Mouse (Mus musculus) lung, postnatal 0 days (tissue): ENCODE results near the gene Gm27029. TPM values are rescaled to one million over a fixed set of nuclear protein-coding genes. Genes with fewer than 3 reads are reported as not detected.

Experiments used
- ATAC-seq: fragments of 200-750 bp; cut with Nextera tagmentation; 2 replicates; pipeline ENCODE4 v1.8.0; 2017; ENCODE audit warnings: moderate library complexity
- DNase-seq: peaks from one replicate; pipeline ENCODE4 v3.0.0-alpha.2; 2016; ENCODE audit warnings: low spot score
- H3K27ac ChIP-seq: fragments of 300-500 bp; sonication (generic); 2 replicates; pipeline ENCODE4 v1.5.1; 2014; ENCODE audit warnings: antibody characterized with exemption, mild to moderate bottlenecking, low read length, mixed read lengths
- H3K27me3 ChIP-seq: fragments of 300-500 bp; sonication (generic); replicated peaks from 2 replicates; pipeline ENCODE4 v1.6.1; 2014; ENCODE audit warnings: low read length, mixed read lengths; ENCODE audit not compliant: insufficient read depth
- H3K36me3 ChIP-seq: fragments of 300-500 bp; sonication (generic); 2 replicates; pipeline ENCODE4 v1.6.1; 2014; ENCODE audit warnings: low read length, mixed read lengths; ENCODE audit not compliant: insufficient read depth
- H3K4me1 ChIP-seq: fragments of 300-500 bp; sonication (generic); 2 replicates; pipeline ENCODE4 v1.6.1; 2014; ENCODE audit warnings: antibody characterized with exemption, low read depth, low read length, mixed read lengths; ENCODE audit not compliant: insufficient read depth
- H3K4me2 ChIP-seq: fragments of 300-500 bp; sonication (generic); replicated peaks from 2 replicates; pipeline ENCODE4 v1.6.1; 2014; ENCODE audit warnings: low read depth, mild to moderate bottlenecking, low read length, moderate library complexity, mixed read lengths
- H3K4me3 ChIP-seq: fragments of 300-500 bp; sonication (generic); 2 replicates; pipeline ENCODE4 v1.5.1; 2014; ENCODE audit warnings: low read depth, low read length
- H3K9ac ChIP-seq: fragments of 300-500 bp; sonication (generic); replicated peaks from 2 replicates; pipeline ENCODE4 v1.6.1; 2014; ENCODE audit warnings: low read depth, mild to moderate bottlenecking
- H3K9me3 ChIP-seq: fragments of 300-500 bp; sonication (generic); 2 replicates; pipeline ENCODE4 v1.6.1; 2016; ENCODE audit warnings: low read length, mixed read lengths
- CTCF ChIP-seq: IDR thresholded peaks from 2 replicates; pipeline ENCODE4 v1.5.1; 2016; ENCODE audit warnings: antibody characterized with exemption, mild to moderate bottlenecking
- EP300 ChIP-seq: IDR thresholded peaks from 2 replicates; pipeline ENCODE4 v1.6.1; 2016; ENCODE audit warnings: antibody characterized with exemption, mild to moderate bottlenecking, control low read depth
- WGBS: fragments of 180-500 bp; shearing (Covaris S2); extraction: QIAGEN DNeasy Blood & Tissue Kit; methylation state at CpG from one replicate; pipeline ENCODE4 v1.1.7; 2014; 5-methylcytosine and 5-hydroxymethylcytosine counted together
- microRNA-seq: library from miRNA; unstranded; fragments of <30 nt; microRNA quantifications from one replicate; pipeline ENCODE4, GENCODE M21; 2016
- polyA plus RNA-seq: library from polyadenylated mRNA; unstranded; fragments of >200 nt; fragmentation: Nextera tagmentation; extraction: Ambion mirVana; gene quantifications from 2 replicates; pipeline ENCODE4 v1.2.1, GENCODE M21; 2015

Gene Gm27029
- polyA plus RNA-seq, 1 experiment from 2014 or later = 2.6 TPM

DNA sequence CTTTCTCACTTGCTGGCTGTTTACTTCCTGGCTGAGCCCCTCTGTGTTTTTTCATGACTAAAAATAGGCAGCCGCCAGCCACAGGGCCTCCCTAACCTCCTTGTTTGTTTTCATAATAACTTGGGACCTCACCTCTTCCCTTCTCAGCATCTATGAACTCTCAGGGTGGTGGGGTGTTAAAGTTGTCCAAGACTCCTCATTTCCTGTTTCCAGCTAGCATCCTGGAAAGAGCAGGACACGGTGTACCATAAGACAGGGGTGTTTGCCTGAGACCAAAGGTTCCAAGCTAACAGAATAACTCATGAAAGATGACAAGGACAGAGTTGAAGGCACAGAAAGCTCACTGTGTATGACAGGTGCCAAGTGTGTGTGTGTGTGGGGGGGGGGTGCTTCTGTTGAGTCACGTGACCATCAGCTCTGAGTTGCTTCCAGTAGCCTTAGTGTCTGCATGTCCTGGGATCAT, 63.9 kb downstream of the Gm27029 start:
- 31% methylated on average over 3 of the region's 3 CpGs for WGBS
- H3K4me1 ChIP-seq = no peaks in the 10 kb centered on the region
- no peak overlapping the region for H3K9ac ChIP-seq
- H3K4me2 ChIP-seq = no peak overlapping the region
- ATAC-seq (peak; percentile 87), DNase-seq (peak; percentile 57)
- no peaks in the 10 kb centered on the region for H3K27me3 ChIP-seq
- H3K9me3 ChIP-seq = no peaks in the 10 kb centered on the region
- no peak overlapping the region for H3K4me3 ChIP-seq
- peak overlapping the region; percentile 76 for H3K27ac ChIP-seq
- TF ChIP-seq CTCF (no peak), EP300 (peak; percentile 97)
- no peaks in the 10 kb centered on the region for H3K36me3 ChIP-seq

- TF ChIP-seq EP300 (no peak), CTCF (no peak)
- WGBS = 60% methylated on average over 9 of the region's 9 CpGs
- no peak for ATAC-seq
- Histone ChIP-seq H3K36me3 (no peaks in the 10 kb centered on the region), H3K27me3 (no peaks in the 10 kb centered on the region), H3K9me3 (no peaks in the 10 kb centered on the region), H3K4me1 (no peaks in the 10 kb centered on the region), H3K9ac (no peak overlapping the region), H3K4me3 (no peak overlapping the region), H3K27ac (peak overlapping the region; percentile 76), H3K4me2 (no peak overlapping the region)
- no peak for DNase-seq
These were observed 64.8 kb downstream of the Gm27029 start for GRCm38 (mm10) chr11:101359776-101360175.

DNA sequence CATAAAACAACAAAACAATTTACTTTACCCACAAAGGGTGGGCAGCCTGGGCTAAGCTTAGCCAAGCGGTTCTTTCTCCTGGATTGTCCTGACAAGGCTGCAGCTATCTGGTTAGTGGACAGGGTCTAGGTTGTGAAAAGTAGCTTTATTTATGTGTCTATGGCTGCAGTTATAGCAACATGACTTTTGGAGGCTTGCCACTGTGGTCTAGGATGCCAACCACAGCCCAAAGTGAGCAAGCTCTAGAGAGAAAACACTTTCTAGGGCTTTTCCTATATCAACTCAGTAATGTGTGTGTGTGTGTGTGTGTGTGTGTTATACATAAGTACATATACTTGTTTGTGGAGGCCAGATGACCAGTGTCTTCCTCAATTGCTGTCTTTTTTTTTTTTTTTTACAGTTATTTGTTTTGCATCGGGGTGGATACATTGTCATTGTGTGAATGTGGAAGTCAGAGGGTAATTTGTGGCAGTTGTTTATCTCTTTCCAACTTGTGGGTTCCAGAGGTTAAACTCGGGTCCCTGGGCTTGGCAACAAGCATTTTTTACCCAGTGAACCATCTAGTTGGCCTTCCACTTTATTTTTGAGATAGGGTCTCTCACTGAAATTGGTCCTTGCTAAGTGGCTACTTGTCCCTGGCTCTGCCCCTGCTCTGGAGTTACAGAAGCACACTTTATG, 67.0 kb downstream of the Gm27029 start:
- TF ChIP-seq EP300 (no peak), CTCF (no peak)
- ATAC-seq = no peak
- H3K9ac ChIP-seq = no peak overlapping the region
- DNase-seq = no peak
- 58% methylated on average over 3 of the region's 3 CpGs for WGBS
- no peaks in the 10 kb centered on the region for H3K4me1 ChIP-seq
- no peaks in the 10 kb centered on the region for H3K9me3 ChIP-seq
- no peak overlapping the region for H3K4me2 ChIP-seq
- H3K36me3 ChIP-seq = no peaks in the 10 kb centered on the region
- H3K27me3 ChIP-seq = no peaks in the 10 kb centered on the region
- no peak overlapping the region for H3K4me3 ChIP-seq
- H3K27ac ChIP-seq = no peak overlapping the region

Small RNAs within 50 kb of the gene (microRNA-seq; reads per million reads assigned to microRNA genes)
- not detected for gene Mir6929

Other genes starting within 250 kb of the Gm27029 start
- 0.06 and 0.20 TPM in 2 replicates for gene Ccr10, start 249.4 kb downstream of the Gm27029 start, polyA plus RNA-seq
- 17.1 and 17.4 TPM in 2 replicates for gene Ezh1, start 198.3 kb downstream of the Gm27029 start, polyA plus RNA-seq
- gene Ramp2, start 178.8 kb downstream of the Gm27029 start, polyA plus RNA-seq = 759 and 834 TPM in 2 replicates
- 121 and 133 TPM in 2 replicates for gene Vps25, start 171.1 kb downstream of the Gm27029 start, polyA plus RNA-seq
- 10.6 and 14.6 TPM in 2 replicates for gene Wnk4, start 164.2 kb downstream of the Gm27029 start, polyA plus RNA-seq
- gene Cntd1, start 145.8 kb downstream of the Gm27029 start, polyA plus RNA-seq = 1.1 TPM in 2 replicates
- 159 and 166 TPM in 2 replicates for gene Coa3, start 145.7 kb downstream of the Gm27029 start, polyA plus RNA-seq
- gene Becn1, start 122.5 kb downstream of the Gm27029 start, polyA plus RNA-seq = 149 and 152 TPM in 2 replicates
- 44.1 and 47.4 TPM in 2 replicates for gene Psme3, start 108.6 kb downstream of the Gm27029 start, polyA plus RNA-seq
- gene Aoc2, start 99.7 kb downstream of the Gm27029 start, polyA plus RNA-seq = 0.44 and 0.45 TPM in 2 replicates
- gene Aoc3, start 94.2 kb downstream of the Gm27029 start, polyA plus RNA-seq = 1.6 and 1.9 TPM in 2 replicates
- 0.07 TPM in 1 of 2 replicates, not detected in the other for gene G6pc, start 57.2 kb downstream of the Gm27029 start, polyA plus RNA-seq
- gene Aarsd1, start 7.2 kb downstream of the Gm27029 start, polyA plus RNA-seq = 26.5 and 27.0 TPM in 2 replicates
- gene Rundc1, start 289 bp upstream of the Gm27029 start, polyA plus RNA-seq = 14.3 and 15.5 TPM in 2 replicates
- 6.5 and 7.3 TPM in 2 replicates for gene Ptges3l, start 537 bp upstream of the Gm27029 start, polyA plus RNA-seq
- gene Rpl27, start 17.5 kb upstream of the Gm27029 start, polyA plus RNA-seq = 221 and 251 TPM in 2 replicates
- 48.1 and 50.6 TPM in 2 replicates for gene Ifi35, start 23.6 kb upstream of the Gm27029 start, polyA plus RNA-seq
- 7.5 and 9.4 TPM in 2 replicates for gene Rnd2, start 40.2 kb upstream of the Gm27029 start, polyA plus RNA-seq
- 76.4 and 88.1 TPM in 2 replicates for gene Vat1, start 41.4 kb upstream of the Gm27029 start, polyA plus RNA-seq
- 0.42 and 1.5 TPM in 2 replicates for gene Brca1, start 127.2 kb upstream of the Gm27029 start, polyA plus RNA-seq
- 57.2 and 58.7 TPM in 2 replicates for gene Nbr1, start 127.4 kb upstream of the Gm27029 start, polyA plus RNA-seq
- 7.6 TPM in 2 replicates for gene Tmem106a, start 157.4 kb upstream of the Gm27029 start, polyA plus RNA-seq
- not detected in 2 replicates for gene Gm11634, start 174.5 kb upstream of the Gm27029 start, polyA plus RNA-seq
- 20.1 and 34.1 TPM in 2 replicates for gene Rdm1, start 202.4 kb upstream of the Gm27029 start, polyA plus RNA-seq
- 25.2 and 33.1 TPM in 2 replicates for gene Arl4d, start 240.7 kb upstream of the Gm27029 start, polyA plus RNA-seq